Mouse (Mus musculus) kidney, adult 18-20 months (tissue): Measurements from ENCODE around the gene Ntm.

Source experiments
- DNase-seq: peaks from one replicate; pipeline ENCODE4 v3.0.0; 2021

Ntm gene

DNA sequence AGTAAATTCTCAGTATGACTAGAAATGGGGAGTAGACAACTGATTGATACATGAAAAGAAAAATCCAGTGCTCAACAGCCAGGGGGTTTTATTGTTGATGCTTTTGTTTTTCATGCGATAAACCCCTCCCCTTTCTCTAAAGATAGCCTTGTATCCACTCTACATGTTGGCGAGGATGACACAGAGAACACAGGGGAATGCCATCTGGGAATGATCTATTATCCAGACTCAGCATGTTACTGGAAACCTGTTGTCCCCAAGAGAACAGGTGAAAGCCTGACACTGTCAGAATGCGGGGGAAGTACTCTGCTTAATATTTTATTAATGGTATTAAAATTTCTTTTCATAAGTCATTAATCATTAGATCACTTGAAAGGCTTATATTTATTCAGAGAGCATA is 690.1 kb downstream of the Ntm start:
- no peak for DNase-seq

DNA sequence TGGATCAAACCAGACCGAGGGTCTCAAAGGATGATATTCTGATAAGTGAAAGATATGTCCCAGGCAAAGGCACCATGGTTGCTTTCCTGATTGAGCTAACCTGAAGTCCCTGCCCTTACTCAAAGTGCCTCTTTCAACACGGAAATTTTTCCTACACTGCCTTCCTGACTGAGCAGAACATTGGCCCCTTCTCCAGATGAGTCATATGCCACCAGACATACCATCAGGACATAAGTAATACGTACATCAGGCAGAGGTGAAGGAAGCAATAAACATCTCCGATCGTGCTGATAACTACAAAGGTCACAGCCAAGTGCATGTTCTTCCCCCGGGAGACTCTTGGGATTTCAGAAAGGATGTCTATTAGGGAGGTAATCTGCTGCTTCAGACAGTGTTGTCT is 693.0 kb downstream of the Ntm start:
- DNase-seq: no peak

DNA sequence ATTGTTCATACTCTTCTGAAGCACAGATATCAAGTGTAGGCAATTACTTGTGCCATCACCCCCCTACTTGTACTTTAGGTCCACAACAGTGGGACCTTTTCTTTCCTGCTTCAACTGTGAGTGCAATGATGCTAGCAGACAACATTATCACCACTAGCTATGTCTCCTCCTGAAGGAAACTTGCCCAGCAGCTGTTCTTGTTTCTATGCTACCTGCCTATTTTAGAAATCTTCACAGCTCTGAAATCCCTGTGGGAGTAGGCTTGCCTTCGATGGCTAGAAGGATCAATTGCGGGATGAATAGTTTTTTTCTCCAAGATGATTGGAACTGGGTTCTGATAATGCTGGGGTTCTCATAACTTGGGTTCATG is 693.7 kb downstream of the Ntm start:
- no peak for DNase-seq

- no peak for DNase-seq
These were observed 694.2 kb downstream of the Ntm start for GRCm38 (mm10) chr9:29268583-29269276.

GRCm38 (mm10) chr9:29267663-29268062 is 695.3 kb downstream of the Ntm start:
- no peak for DNase-seq

DNA sequence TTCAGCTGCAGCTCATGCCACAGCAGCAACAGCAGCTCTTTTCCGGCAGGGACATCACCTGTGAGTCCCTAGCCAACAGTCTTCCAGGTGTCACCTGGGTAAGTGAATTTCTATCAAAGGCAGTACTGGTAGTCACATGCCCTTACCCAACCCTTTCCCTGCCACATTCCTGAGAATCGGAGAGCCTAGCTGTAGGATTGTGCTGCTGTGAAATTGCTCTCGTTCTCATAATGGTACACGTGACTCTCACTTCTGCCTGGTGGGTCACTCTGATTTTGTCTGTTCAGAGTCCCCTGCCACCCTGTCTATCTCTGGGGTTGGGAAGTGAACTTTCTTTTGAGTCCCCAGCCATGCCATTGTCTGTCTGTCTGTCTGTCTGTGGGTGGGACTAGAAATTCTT is 697.8 kb downstream of the Ntm start:
- DNase-seq: no peak

- no peak for DNase-seq
These were observed 700.1 kb downstream of the Ntm start for GRCm38 (mm10) chr9:29262836-29263235.

DNA sequence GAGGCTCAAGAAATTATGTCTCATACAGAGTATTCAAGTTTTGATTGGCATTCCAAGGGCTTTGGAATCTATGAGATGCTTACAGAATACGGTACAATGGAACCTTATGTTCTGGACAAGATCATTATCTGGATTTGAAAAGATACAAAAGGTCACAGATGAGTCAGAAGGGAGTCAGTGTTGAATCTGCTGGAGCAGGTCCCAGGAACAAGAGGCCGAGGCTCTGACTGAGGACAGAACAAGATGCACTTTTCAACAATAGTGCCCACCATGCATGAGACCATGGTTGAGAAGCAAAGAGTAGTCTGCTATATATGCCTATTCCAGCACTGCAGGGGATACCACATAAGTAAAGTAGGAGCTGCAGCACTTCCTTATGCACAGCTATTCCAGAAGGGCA is 710.1 kb downstream of the Ntm start:
- no peak for DNase-seq

DNA sequence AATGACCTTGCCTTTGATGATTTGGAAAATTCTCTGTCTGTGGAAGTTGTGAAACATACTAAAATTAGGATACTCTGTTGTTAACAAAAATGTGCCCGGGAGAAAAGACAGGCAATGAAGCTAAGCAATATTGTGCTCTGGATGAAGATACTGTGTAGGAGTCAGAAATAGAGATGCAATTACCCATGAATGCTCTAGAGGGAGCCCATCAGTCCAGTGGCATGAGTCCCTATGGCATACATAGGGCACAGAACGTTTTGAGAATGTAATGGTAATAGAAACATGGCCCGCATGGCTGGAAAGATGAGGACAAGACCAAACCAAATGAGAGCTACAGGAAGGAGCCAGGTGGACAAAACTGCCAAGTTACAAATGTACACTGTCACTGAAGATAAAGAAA is 712.1 kb downstream of the Ntm start:
- DNase-seq: no peak

- DNase-seq: no peak
These were observed 715.1 kb downstream of the Ntm start for GRCm38 (mm10) chr9:29247812-29248211.

DNA sequence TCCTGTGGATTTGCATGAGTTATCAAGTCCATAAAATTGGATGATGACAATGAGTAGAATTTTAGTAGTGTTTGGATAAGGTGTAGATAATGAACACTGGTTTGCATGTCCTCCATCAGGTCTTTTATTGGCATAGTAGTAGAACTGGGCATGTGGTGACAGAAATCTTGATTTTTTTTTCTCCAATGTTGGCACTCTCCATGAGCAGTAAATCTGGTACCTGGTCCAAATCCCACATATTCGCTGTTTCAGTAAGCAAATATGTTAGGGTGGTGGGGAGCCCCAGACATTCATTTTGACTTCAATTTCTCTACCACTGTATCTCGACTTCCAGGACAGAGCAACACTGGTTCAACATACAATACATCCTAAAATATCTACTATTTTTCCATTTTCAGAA is 718.9 kb downstream of the Ntm start:
- no peak for DNase-seq

GRCm38 (mm10) chr9:29242497-29243422 is 720.2 kb downstream of the Ntm start:
- DNase-seq: no peak

DNA sequence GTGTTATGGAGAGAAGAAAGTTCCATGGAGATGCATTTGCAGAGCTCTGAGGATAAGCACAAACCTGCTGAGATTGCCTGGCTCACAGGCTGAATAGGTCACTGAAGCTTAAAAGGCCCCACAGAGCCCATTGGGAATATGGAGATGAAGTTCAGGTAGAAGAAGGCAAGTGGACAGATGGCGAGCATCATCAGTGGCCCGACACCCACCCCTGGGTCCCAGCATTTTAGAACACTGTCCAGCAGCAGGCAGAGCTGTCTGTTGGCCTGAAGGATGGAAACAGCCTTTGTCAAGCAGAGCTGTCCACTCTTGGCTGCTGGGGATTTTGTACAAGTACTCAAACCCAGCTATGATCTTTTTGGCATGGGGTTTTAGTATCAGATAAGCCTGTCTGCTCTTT is 722.1 kb downstream of the Ntm start:
- DNase-seq: no peak

DNA sequence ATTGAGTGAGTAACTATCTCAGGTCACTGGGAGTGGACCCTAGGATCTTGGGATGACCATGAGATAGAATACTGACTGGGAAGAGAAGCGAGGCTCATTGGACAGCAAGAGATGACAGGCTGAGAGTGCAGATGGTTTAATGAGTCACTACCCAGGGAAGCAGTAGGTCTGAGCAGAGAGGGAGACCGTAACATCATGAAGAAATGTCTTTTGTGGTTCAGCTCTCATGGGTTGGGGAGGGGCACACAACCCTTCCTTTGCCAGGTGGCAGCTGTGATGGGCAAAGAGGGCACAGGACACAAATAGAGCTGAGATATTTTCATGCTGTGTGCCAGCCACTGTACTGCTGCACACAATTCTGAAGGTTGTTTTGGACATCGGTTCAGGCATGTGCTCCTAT is 724.0 kb downstream of the Ntm start:
- DNase-seq: no peak

DNA sequence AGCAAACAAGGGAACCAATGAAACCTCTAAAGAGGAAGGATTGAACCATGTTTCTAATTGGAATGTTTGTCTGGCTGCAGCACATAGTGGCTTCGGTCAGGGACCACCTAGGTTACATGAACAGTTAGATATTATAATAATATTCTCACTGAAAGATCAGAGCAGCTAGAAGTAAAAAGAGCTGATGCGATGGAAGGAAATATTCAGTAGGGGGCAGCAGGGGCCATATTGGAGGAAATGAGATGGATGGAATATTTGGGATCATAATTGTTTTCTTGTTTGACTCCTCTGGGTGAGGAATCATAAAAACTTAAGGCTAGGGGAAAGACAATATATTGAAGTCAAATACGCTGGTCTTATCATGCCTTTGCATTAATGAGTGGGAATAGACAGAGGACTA is 726.2 kb downstream of the Ntm start:
- no peak for DNase-seq

DNA sequence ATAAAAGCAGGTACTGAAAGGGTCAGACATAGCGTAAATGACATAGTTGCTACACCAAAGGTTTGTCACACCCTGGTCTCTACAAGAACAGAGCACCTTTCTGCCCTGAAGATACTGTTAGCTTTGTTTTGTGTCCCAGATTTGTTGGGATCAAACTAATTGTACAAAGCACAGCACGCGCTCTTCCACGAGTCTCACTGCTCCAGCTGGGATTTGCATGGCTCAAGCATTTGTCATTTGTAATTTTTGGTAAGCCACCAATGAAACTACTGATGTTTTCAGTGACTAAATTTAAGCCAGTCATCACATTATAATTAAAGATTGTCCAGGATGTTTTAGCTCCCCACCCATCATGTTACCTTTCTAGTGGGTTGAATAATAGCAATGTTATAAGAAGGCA is 735.2 kb downstream of the Ntm start:
- DNase-seq: no peak

DNA sequence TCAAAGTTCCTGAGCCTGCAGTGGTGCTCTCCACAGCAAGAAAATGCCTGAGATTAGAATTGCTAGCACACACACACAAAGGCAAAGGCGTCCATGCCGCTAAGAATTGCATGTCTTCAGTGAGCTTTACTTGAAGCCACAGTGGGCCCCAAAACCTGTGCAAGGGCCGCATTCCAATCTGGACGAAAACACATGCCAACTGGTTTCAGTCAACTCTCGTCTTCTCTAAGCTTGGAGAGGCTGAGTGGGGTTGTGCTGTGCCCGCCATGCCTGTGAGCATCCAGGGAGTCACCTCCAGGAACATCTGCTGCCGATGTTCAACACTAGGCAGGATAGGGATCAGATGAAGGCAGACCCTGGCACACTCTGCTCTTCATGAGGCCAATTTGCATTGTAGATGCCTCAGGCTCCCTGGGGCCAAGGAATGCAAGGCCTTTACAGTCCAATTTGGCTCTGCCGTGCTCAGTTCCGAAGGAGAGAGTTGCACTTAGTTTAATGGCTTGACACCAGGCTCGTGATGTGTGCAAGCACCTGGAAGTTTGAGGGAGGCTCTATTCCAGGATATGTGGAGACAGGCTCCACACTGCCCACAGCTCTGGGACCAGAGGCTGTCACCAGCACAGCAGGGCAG is 739.9 kb downstream of the Ntm start:
- DNase-seq: no peak

DNA sequence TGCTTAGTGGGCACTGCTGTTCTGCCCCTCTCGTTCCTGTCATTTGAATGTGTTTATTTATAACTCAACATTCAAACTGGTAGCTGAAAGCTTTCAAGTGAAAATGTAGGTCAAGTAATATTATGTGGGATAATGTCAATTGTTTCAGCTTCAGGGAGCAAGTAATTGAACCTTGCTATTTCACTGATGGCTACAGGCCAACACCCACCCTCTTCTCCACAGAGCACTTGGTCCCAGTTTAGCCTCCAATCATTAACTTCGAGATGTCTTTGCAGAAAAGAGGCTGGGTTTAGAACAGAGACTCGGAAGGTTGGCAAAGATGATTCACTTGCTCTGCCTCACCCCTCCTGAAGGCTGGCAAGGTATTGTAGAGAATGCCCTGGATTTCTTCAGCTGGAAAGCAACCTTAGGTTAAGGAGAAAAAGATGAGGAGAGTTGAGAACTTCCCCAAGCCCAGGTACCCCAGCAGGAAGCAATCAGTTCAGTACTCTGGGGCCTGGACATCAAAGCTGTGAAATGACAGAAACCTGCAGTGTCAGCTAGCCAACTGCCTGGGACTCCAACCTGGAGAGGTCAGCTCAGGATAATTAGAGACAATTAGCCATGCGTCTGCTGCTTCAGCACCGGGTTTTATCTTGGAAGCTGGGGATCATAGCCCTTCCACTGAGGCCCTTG is 741.9 kb downstream of the Ntm start:
- DNase-seq: no peak

DNA sequence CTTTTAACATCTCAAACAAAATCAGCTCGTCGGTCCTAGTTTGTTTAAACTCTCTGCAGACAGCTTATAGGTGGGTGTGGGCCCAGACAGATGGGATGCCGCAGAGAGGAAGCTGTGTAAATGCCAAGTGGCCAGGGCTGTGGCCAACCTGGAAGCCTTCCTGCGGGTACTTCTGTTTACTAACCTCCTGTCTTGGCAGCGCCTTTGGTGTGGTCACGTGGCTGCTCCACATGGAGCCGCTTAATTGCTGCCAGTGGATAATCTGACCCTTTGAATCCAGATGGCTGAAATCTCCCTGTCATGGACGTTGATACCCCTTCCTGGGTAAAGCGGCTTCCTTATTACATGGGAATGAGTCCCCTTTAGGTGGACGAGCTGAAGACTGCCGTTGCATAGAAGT is 742.4 kb downstream of the Ntm start:
- DNase-seq: peak; percentile 8

GRCm38 (mm10) chr9:29217951-29218350 is 745.0 kb downstream of the Ntm start:
- DNase-seq: no peak

- DNase-seq: no peak
These were observed 746.4 kb downstream of the Ntm start for GRCm38 (mm10) chr9:29216528-29216927.

GRCm38 (mm10) chr9:29215796-29216195 is 747.1 kb downstream of the Ntm start:
- DNase-seq: no peak

DNA sequence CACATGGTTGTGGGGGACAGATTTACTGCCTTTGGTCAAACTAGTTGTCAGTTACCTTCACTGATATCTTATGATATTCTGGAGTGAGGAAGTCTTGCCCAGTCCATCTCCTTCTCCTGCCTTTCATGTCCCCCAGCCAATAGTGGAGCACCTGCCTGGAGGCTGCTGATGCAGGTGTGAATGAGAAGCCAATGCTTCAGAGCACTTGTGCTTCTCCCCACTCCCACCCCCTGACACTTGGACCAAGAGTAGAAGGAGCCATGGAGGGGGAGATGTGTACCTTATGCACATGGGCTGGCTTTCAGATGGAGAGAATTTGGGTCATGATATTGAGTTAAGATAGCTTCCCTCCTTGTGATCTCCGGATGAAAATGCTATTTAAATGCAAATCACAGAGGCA is 747.7 kb downstream of the Ntm start:
- no peak for DNase-seq
